ENCODE assay signal across 26 mouse cellular contexts in the genomic region with DNA sequence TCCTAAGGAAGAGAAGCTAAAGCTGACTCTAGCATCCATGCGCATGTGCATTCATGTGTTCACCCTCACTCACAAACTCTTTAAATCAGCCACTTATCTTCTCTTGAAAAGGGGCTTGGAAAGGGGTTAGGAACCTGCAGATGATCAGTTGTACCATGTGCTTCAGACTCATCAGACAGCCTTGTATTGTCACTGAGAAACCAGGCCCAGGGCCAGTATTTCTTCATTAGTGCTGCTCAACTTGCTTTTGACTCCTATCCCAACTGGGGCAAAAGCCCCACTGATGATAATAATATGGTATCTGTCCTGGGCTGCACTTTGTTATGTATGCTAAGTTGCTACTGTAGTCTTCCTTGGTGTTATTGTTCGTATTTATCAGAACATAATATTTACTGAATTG. TPM values are rescaled to one million over a fixed set of nuclear protein-coding genes. Genes with fewer than 3 reads are reported as not detected.
"Had no signal": no experiment of that assay in that cellular context is flagged by ENCODE, and none has a peak within 500 bp of the region (broad histone marks: within the 10 kb centered on the region; RNA-seq: fewer than 3 reads in every experiment).

No protein-coding gene starts in this region.

- H3K36me3 ChIP-seq: limb, embryonic 10.5 days; limb, embryonic 13.5 days; liver, embryonic 12.5 days; liver, embryonic 15.5 days; neural tube, embryonic 13.5 days; stomach, embryonic 15.5 days had no signal

- H3K9me3 ChIP-seq: limb, embryonic 10.5 days; limb, embryonic 13.5 days; liver, embryonic 12.5 days; liver, embryonic 15.5 days; neural tube, embryonic 13.5 days; stomach, embryonic 15.5 days had no signal

- H3K9ac ChIP-seq: limb, embryonic 13.5 days; liver, embryonic 12.5 days; liver, embryonic 15.5 days; neural tube, embryonic 13.5 days; stomach, embryonic 15.5 days had no signal

- ATAC-seq: liver, embryonic 12.5 days had no signal

- DNase-seq: kidney, adult 18-20 months; kidney, adult 9 months; kidney, postnatal 14 days; kidney, postnatal 4 days; layer of hippocampus, adult 9-11 months; liver; lung, adult 18-20 months; lung, postnatal 14 days; lung, postnatal 4 days; midbrain, embryonic 14.5 days; right cerebral cortex, postnatal 25 days; spleen, adult 18-20 months; thymus, postnatal 25 days had no signal

- H3K27ac ChIP-seq: limb, embryonic 10.5 days; limb, embryonic 13.5 days; liver, embryonic 12.5 days; liver, embryonic 15.5 days; neural tube, embryonic 13.5 days; stomach, embryonic 15.5 days had no signal

- H3K4me1 ChIP-seq: limb, embryonic 10.5 days; limb, embryonic 13.5 days; liver, embryonic 12.5 days; liver, embryonic 15.5 days; neural tube, embryonic 13.5 days; stomach, embryonic 15.5 days had no signal

- H3K27me3 ChIP-seq: limb, embryonic 13.5 days; liver, embryonic 12.5 days; liver, embryonic 15.5 days; neural tube, embryonic 13.5 days; stomach, embryonic 15.5 days had no signal

- H3K4me3 ChIP-seq: limb, embryonic 10.5 days; limb, embryonic 13.5 days; liver, embryonic 12.5 days; liver, embryonic 15.5 days; myocyte; neural tube, embryonic 13.5 days; stomach, embryonic 15.5 days had no signal

- H3K4me2 ChIP-seq: limb, embryonic 13.5 days; liver, embryonic 12.5 days; liver, embryonic 15.5 days; midbrain, embryonic 11.5 days; neural tube, embryonic 13.5 days; stomach, embryonic 15.5 days had no signal

RNA-seq across cellular contexts. Expression of a gene that starts 38.9 kb away (rescaled TPM):
- total RNA-seq: megakaryocyte progenitor cell, adult 5-6 weeks; megakaryocyte-erythroid progenitor cell, adult 5-6 weeks; monocyte, adult 5-6 weeks; neutrophil, adult 5-6 weeks had no signal
- polyA plus RNA-seq: liver, embryonic 12.5 days; liver, embryonic 15.5 days; thymus, postnatal 0 days had no signal
